Mouse (Mus musculus): ENCODE measurements around the gene Lhcgr. TPM values are rescaled to one million over a fixed set of nuclear protein-coding genes. Genes with fewer than 3 reads are reported as not detected.
"Not testable (repeated sequence)": the region's sequence is repeated elsewhere in the genome, so short reads cannot be mapped to it uniquely, and the experiment has no call there.

The Lhcgr gene
- polyA plus RNA-seq (2012; ENCODE audit: insufficient read depth, insufficient read length, low replicate concordance, missing spikeins), result not detected in 2 replicates

DNA sequence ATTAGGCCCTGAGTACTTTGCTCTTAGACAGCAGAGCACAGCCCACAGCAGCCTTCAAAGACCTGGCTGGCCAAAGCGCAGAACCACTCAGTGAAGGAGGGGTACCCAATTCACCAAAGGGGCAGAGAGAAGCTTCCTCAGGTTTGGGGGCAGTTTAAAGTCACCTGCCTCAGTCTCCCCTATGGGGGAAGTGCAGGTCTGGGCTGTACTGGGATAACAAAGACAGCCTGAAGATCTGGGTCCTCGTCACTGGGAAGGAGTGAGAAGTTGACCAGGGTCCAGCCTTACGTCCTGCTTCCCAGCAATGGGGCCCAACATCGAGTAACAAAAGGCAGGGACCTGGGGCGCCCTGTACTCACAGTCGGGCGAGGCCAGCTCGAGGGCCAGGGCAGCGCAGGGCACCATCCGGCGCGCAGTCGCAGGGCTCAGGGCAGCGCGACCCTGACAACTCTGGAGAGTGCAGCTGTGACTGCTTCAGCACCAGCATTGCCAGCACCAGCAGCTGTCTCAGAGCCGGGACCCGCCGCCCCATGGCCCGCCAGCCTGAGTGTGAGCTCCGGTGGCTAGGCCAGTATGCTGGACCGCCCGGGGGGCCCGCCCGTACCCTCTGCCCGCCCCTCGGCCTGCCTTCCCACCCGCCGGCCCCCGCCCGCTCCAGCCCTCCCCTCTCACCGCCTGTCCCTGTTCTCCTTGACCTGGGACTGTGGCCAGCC is at the start of gene Lhcgr:
TSS of gene Lhcgr (minus strand) at position 551 of the 713 bp plus-strand sequence.
- no peak for TF ChIP-seq CTCF (IDR thresholded peaks at IDR 0.05; ENCODE audit: insufficient read depth, low read depth, low read length)
- 41% methylated on average over 31 of the region's 31 CpGs for WGBS
- no peak within 1 kb of the TSS for H3K4me3 ChIP-seq (ENCODE audit: insufficient read depth, low read depth, low read length)
- H3K27ac ChIP-seq (ENCODE audit: insufficient read depth, low read depth, low read length), result no peak within 1 kb of the TSS
- peaks cover 3% of the 10 kb centered on the region; the same call in 1 of the 2 replicates for H3K4me1 ChIP-seq (ENCODE audit: control insufficient read depth, insufficient read depth, low read length)

DNA sequence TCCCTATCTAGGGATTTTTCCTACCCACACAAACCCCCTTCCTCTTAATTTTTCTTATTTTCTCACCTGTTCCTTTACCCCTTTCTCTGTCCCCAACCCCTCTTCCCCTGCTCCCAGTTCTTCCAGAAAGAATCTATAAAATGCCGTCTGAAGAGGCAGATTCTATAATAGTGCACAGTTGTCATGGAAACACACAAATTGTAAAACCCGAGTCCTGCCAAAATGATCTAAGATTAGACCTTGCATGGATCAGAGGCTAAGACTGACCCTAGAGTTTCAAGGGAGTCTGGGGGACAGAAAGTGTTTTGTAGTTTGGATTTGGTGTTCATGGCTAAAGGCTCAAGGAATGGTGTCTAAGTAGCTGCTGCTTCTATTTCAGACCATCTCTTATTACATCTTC is 25.8 kb upstream of the Lhcgr start:
- no peak overlapping the region for H3K4me3 ChIP-seq (ENCODE audit: insufficient read depth, low read depth, low read length)
- 25% methylated on average over 2 of the region's 2 CpGs for WGBS
- no peaks in the 10 kb centered on the region; the same call in 1 of the 2 replicates for H3K4me1 ChIP-seq (ENCODE audit: control insufficient read depth, insufficient read depth, low read length)
- H3K27ac ChIP-seq (ENCODE audit: insufficient read depth, low read depth, low read length), result no peak overlapping the region
- TF ChIP-seq CTCF (IDR thresholded peaks at IDR 0.05; ENCODE audit: insufficient read depth, low read depth, low read length), result no peak
- TF ChIP-seq POLR2A (IDR thresholded peaks at IDR 0.05; ENCODE audit: insufficient read depth, low read depth, low read length), result no peak

DNA sequence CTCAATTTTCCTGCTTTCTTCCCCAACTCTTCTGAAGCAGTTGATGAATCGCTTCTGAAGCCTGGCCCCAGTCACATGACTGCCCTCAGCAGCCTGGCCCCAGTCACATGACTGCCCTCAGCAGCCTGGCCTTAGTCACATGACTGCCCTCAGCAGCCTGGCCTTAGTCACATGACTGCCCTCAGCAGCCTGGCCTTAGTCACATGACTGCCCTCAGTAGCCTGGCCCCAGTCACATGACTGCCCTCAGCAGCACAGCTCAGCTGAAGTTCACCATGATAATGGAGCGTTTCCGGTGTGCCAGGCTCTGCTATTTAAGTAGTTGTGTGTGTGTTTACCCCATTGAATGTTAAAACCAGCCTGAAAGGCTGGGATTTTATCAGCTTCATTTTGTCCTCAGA is 21.2 kb upstream of the Lhcgr start:
- not testable (repeated sequence) for H3K27ac ChIP-seq (ENCODE audit: insufficient read depth, low read depth, low read length); H3K4me1 ChIP-seq (ENCODE audit: control insufficient read depth, insufficient read depth, low read length); H3K4me3 ChIP-seq (ENCODE audit: insufficient read depth, low read depth, low read length)
- 90% methylated on average over 3 of the region's 3 CpGs for WGBS

DNA sequence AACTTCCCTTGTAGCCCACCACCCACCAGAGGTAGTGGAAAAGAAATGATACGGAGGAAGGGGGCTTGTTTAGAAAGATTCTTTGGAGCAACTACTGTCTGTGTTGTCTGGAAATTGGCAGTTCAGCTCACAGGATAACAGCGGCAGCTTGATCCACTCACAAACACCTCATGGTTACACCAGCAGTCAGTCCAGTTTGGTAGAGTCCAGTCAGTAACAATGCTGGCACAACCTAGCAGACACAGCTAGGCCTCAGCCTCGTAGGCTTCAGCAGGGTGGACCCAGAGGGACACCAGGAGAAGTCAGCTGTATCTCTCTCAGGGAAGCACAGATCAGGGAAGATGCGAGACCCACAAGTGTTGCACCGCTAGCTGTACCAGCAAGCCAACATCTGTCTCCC is 19.0 kb upstream of the Lhcgr start:
- 92% methylated on average over 5 of the region's 5 CpGs for WGBS
- H3K4me1 ChIP-seq (ENCODE audit: control insufficient read depth, insufficient read depth, low read length), result no peaks in the 10 kb centered on the region
- H3K4me3 ChIP-seq (ENCODE audit: insufficient read depth, low read depth, low read length), result no peak overlapping the region
- no peak overlapping the region for H3K27ac ChIP-seq (ENCODE audit: insufficient read depth, low read depth, low read length)
- TF ChIP-seq POLR2A (IDR thresholded peaks at IDR 0.05; ENCODE audit: insufficient read depth, low read depth, low read length) (no peak), CTCF (IDR thresholded peaks at IDR 0.05; ENCODE audit: insufficient read depth, low read depth, low read length) (no peak)

DNA sequence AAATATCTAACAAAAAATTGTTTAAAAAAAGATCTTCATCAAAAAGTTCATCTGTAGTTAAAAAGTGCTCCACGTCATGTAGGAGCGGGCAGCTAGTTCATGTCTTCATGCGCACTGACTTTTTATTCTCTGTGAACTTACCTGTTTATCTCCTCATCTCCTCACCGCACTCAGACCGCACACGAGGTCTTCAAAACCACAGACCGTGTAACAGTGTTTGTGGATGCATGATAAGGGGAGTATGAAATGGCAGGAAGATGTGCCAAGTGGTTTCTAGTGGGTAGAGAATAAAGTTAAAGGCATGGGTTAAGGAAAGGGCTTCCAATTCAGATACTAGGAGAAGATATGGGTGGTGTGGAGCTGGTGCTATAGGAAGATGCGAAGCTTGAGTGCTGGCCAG is 14.6 kb upstream of the Lhcgr start:
- WGBS, result 96% methylated on average over 8 of the region's 8 CpGs
- Histone ChIP-seq H3K4me3 (ENCODE audit: insufficient read depth, low read depth, low read length) (no peak overlapping the region), H3K4me1 (ENCODE audit: control insufficient read depth, insufficient read depth, low read length) (no peaks in the 10 kb centered on the region), H3K27ac (ENCODE audit: insufficient read depth, low read depth, low read length) (no peak overlapping the region)
- no peak for TF ChIP-seq CTCF (IDR thresholded peaks at IDR 0.05; ENCODE audit: insufficient read depth, low read depth, low read length)
- TF ChIP-seq POLR2A (IDR thresholded peaks at IDR 0.05; ENCODE audit: insufficient read depth, low read depth, low read length), result no peak

DNA sequence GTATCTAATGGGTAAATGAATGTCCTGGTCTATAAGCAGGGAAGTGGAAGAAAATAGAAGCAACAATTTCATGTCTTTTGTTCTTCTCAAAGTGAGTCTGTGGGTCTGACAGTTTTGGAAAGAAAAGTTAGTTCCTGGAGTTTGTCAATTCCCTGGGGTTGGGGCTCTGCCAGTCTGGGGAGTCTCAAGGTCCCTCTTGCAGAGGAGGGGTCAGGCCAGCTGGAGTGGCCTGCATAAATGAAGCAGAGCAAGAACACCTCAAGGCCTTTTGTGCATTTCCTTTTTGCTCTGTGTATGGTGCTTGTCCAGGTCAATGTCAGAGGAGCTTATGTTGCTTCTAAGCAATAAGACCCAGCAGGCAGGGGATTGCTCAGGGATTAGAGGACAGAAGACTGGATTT is 11.7 kb upstream of the Lhcgr start:
- Histone ChIP-seq H3K27ac (ENCODE audit: insufficient read depth, low read depth, low read length) (no peak overlapping the region), H3K4me3 (ENCODE audit: insufficient read depth, low read depth, low read length) (no peak overlapping the region), H3K4me1 (ENCODE audit: control insufficient read depth, insufficient read depth, low read length) (no peaks in the 10 kb centered on the region)
- TF ChIP-seq CTCF (IDR thresholded peaks at IDR 0.05; ENCODE audit: insufficient read depth, low read depth, low read length) (no peak), POLR2A (IDR thresholded peaks at IDR 0.05; ENCODE audit: insufficient read depth, low read depth, low read length) (no peak)

DNA sequence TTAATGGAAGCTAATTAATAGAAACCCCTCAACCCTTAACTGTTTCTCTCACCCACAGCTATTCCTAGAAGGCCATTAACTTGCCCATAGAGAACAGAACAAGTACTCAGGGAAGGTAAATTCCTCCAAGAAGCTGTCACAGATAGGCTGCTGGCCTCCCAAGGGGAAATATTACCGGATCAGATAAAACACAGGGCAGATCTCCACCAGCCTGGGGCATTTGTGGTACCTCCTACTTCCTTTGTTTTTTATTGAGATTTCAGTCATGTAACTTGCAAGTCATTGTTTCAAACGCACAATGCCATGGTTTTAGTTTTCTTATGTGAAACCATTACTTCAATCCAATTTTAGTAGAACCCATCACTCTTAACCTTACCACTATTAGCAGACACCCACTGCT is 1.1 kb downstream of the Lhcgr start:
- 84% methylated on average over 2 of the region's 2 CpGs for WGBS
- no peak overlapping the region for H3K4me3 ChIP-seq (ENCODE audit: insufficient read depth, low read depth, low read length)
- no peak overlapping the region for H3K27ac ChIP-seq (ENCODE audit: insufficient read depth, low read depth, low read length)
- TF ChIP-seq POLR2A (IDR thresholded peaks at IDR 0.05; ENCODE audit: insufficient read depth, low read depth, low read length) (no peak), CTCF (IDR thresholded peaks at IDR 0.05; ENCODE audit: insufficient read depth, low read depth, low read length) (no peak)
- H3K4me1 ChIP-seq (ENCODE audit: control insufficient read depth, insufficient read depth, low read length), result peaks cover 3% of the 10 kb centered on the region; the same call in 1 of the 2 replicates

DNA sequence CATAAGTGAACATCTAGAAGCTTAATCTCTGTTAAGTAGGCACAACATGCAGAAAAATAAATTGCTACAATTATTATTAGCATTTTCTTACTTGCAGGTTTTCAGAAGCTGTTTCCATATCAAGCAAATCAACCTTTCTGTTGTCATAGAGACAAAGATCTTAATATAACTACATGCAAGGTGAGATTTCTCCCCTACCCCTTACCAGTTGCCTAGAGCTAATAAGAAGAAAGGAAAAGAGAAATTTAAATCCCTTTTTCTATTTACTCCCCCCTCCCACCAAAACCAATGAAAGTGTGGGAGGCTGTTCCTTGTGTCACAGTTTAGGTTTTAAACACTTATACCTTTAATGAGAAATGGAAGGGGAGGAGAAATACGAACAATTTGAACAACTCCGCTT is 3.4 kb downstream of the Lhcgr start:
- no peak for TF ChIP-seq CTCF (IDR thresholded peaks at IDR 0.05; ENCODE audit: insufficient read depth, low read depth, low read length)
- no peak for TF ChIP-seq POLR2A (IDR thresholded peaks at IDR 0.05; ENCODE audit: insufficient read depth, low read depth, low read length)
- no peak overlapping the region for H3K4me3 ChIP-seq (ENCODE audit: insufficient read depth, low read depth, low read length)
- WGBS, result 68% methylated on average over 2 of the region's 2 CpGs
- H3K27ac ChIP-seq (ENCODE audit: insufficient read depth, low read depth, low read length), result no peak overlapping the region
- peaks cover 3% of the 10 kb centered on the region; the same call in 1 of the 2 replicates for H3K4me1 ChIP-seq (ENCODE audit: control insufficient read depth, insufficient read depth, low read length)

DNA sequence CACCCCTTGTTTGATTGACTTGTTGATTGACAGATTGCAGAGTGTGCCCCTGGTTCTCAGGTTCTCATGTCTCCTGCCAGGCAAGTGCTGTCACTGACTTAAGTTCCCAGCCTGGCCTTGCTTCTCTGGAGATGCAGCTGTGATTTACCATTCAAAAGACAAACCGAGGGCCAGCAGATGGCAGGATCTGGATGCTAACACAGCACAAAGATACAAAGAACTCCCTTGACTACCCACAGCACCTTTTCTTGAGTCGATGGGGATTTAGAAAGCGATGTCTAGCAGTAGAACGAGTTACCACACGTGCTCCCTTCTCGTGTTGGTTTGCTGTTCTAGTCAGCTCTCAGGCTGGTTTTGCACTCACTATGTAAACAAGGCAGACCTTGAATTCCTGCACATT is 4.9 kb downstream of the Lhcgr start:
- no peak for TF ChIP-seq POLR2A (IDR thresholded peaks at IDR 0.05; ENCODE audit: insufficient read depth, low read depth, low read length)
- TF ChIP-seq CTCF (IDR thresholded peaks at IDR 0.05; ENCODE audit: insufficient read depth, low read depth, low read length), result no peak
- Histone ChIP-seq H3K4me3 (ENCODE audit: insufficient read depth, low read depth, low read length) (no peak overlapping the region), H3K27ac (ENCODE audit: insufficient read depth, low read depth, low read length) (no peak overlapping the region), H3K4me1 (ENCODE audit: control insufficient read depth, insufficient read depth, low read length) (peaks cover 3% of the 10 kb centered on the region; the same call in 1 of the 2 replicates)
- 64% methylated on average over 6 of the region's 6 CpGs for WGBS

DNA sequence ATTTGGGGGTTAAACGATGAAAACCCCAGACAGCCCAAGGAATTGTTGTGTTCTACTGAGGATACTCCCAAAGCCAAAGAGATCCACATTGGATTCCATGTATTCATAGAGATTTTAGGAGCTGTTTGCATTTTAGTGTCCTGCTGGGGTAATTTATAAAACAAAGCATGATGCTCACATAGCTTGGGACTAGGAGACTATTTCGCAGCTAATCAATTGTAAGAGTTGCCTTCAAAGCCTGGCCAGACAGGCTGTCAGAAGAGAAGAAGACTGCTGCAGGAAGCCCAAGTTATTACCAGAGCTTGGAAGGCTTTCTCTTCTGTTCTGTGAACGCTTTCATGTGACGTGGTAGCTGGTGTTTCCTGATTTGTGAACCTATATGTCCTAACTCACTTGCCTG is 5.4 kb downstream of the Lhcgr start:
- Histone ChIP-seq H3K4me1 (ENCODE audit: control insufficient read depth, insufficient read depth, low read length) (no peaks in the 10 kb centered on the region), H3K27ac (ENCODE audit: insufficient read depth, low read depth, low read length) (no peak overlapping the region), H3K4me3 (ENCODE audit: insufficient read depth, low read depth, low read length) (no peak overlapping the region)
- WGBS, result 93% methylated on average over 4 of the region's 4 CpGs
- TF ChIP-seq CTCF (IDR thresholded peaks at IDR 0.05; ENCODE audit: insufficient read depth, low read depth, low read length) (no peak), POLR2A (IDR thresholded peaks at IDR 0.05; ENCODE audit: insufficient read depth, low read depth, low read length) (no peak)
